Mouse (Mus musculus) kidney, postnatal 4 days (tissue): ENCODE data around the gene Olfr1451.
"Not testable (repeated sequence)": the region's sequence is repeated elsewhere in the genome, so short reads cannot be mapped to it uniquely, and the experiment has no call there.

Experiments used
- DNase-seq, 2 experiments: peaks; one replicate each; pipeline ENCODE4 v3.0.0; 2021; ENCODE audit warnings: mixed read lengths in 2 of 2

Gene Olfr1451

GRCm38 (mm10) chr19:12994714-12995113 lies at the start of gene Olfr1451:
Olfr1451 (plus strand) TSS chr19:12995014.
- no peak for DNase-seq

GRCm38 (mm10) chr19:12949958-12950357 lies 44.9 kb upstream of the Olfr1451 start, which contains the start of gene Olfr1450:
Olfr1450 (plus strand) TSS chr19:12950258.
- no peak for DNase-seq

GRCm38 (mm10) chr19:12970082-12970481 lies 24.7 kb upstream of the Olfr1451 start:
- DNase-seq = not testable (repeated sequence)

GRCm38 (mm10) chr19:12992316-12992715 lies 2.5 kb upstream of the Olfr1451 start:
- not testable (repeated sequence) for DNase-seq

GRCm38 (mm10) chr19:13028227-13028626 lies 33.4 kb downstream of the Olfr1451 start, which contains the start of gene Olfr1453:
Olfr1453 (minus strand) TSS chr19:13028327.
- DNase-seq = no peak
